Mouse (Mus musculus): ENCODE data around the gene Olfr1373.
"Not testable (repeated sequence)": the region's sequence is repeated elsewhere in the genome, so short reads cannot be mapped to it uniquely, and the experiment has no call there.

Olfr1373 gene

DNA sequence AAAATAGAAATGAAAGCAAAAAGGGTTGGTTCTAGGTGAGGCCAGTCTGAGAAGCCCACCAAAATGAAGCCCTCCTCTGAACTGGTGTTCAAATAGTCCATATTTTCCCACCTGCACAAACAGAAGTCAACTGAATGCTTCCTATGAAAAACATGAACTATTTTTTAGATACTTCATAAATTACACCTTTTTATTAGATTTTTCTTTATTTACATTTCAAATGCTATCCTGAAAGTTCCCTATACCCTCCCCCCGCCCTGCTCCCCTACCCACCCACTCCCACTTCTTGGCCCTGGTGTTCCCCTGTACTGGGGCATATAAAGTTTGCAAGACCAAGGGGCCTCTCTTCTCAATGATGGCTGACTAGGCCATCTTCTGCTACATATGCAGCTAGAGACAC is at the start of gene Olfr1373:
TSS of gene Olfr1373 (minus strand) at position 101 of the 400 bp plus-strand sequence.
- not testable (repeated sequence) for DNase-seq (ENCODE audit: low read depth, low spot score)

DNA sequence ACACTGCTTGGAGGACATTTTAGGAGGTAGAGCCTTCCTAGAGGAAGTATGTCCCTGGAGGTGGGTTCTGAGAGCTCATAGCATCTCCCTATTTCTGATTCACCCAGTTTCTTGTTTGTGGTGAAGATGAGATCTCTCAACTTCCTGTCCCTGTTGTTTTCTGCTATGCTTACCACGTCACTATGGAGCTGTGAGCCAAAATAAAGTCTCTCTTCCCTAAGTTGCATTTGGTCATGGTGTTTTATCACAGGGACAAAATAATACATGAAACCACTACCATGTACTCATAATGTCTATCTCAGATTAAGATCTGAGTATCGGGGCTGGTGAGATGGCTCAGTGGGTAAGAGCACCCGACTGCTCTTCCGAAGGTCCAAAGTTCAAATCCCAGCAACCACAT is 35.3 kb upstream of the Olfr1373 start:
- not testable (repeated sequence) for DNase-seq (ENCODE audit: low read depth, low spot score)

DNA sequence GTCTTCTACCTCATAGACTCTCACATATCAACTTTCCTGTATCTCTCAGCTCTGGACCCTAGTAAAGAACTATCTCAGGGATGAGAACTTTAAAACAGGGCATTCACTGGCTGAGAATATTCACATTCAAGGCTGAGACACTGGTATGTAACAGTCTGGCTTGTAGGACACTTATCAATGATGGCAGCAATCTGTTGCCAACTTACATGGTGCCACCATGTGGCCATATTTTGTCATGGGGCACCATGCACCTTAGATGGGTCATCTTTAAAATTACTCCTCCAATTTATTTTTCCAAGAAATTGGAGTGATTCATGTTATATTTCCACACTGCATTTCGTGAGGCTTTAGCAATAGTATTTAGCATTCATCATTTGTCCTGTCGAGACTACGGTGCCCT is 34.6 kb upstream of the Olfr1373 start:
- DNase-seq (ENCODE audit: low read depth, low spot score) = not testable (repeated sequence)

DNA sequence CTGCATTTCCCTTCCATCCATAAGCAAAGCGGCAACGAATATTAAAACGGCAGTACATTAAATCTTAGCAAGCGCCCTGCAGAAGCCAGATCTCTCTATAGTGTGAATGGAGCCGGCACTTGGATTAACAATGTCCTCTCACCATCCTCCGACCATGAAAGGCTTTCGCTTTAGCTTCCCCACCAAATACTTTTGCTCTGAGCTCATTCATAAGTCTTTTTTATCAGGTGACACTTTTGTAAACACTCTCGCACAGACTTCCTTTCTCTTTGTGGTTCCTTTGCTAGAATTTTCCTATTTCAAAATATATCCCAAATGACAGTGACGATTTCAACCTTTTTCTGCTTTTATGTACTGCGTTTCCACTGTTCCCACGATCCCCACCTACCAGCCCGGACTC is 23.1 kb upstream of the Olfr1373 start:
- DNase-seq (ENCODE audit: low read depth, low spot score) = no peak

DNA sequence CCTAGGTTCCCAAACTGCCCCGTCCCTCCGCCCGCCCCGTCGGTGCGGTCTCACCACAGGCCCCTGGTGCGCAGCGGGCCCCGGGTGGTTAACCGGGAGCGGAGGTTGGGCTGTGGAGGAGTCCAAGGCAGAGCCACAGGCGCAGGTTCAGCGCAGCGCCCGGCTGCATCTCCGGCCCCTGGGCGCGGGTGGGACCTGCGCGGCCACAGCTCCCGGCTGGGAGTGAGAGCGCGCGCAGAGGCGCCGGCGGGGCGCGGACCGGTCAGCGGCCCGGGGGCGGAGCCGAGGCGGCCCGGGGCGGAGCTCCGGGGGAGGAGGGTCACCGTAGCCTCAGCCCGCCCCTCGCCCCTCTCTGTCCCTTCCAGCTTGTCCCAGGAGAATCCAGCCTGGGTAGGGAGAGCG is 22.6 kb upstream of the Olfr1373 start:
- DNase-seq (ENCODE audit: low read depth, low spot score) = not testable (repeated sequence)

DNA sequence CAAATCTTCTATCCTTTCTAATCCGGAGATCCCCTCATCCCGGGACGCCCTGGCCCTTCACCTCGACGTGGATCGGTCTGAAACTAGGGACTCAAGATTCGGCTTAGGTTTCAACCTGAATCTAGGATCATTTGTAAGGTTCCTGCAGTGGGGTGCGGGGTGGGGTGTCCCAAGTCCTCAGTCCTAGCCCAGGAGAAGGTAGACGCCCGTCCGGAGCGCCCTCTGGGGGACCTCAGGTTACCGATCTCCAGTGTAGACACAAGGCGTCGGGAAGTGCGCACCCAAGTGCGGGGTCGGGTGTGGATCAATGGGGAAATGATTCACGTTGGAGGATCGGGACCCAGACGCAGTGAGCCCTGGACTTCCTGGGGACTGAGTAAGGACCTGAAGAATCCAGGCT is 21.8 kb upstream of the Olfr1373 start:
- DNase-seq (ENCODE audit: low read depth, low spot score) = no peak

DNA sequence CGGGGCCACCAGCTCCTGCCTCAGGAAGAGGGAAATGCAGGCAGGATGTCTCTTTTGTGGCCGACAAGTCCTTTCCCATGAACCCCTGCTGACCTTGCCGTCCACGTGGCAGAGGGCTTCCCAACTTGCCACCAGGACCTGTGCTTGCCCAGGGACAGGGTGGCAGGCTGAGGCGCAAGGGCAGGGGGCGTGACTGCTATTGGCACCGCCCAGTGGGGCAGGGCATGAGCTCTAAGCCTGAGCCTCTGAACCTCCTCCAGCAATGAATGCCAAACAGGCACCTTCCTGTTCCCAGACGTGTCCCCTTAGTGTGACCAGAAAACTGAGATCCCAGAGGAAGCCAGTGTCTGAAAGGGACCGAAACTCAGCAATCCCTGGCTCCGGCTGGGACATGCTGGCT is 18.6 kb upstream of the Olfr1373 start:
- no peak for DNase-seq (ENCODE audit: low read depth, low spot score)

DNA sequence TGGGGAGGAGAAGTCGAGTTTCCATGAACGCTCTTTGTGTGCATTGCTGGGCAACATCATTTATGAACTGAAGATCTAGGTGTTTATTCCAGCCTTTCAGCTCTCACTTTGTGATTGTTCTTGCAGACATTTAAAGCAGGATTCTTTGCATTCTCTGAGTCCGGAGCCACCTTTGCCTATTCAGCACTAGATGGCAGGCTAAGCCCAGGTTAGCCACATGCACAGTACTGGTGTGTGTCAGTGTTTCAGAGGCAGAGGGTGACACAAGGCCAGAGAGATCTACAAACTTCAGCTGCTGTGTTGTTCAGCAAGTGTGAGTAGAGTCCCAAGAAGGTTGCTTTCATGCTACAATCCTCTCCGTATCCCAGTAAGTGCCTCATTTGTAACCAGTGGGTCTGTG is 1.7 kb downstream of the Olfr1373 start:
- DNase-seq (ENCODE audit: low read depth, low spot score) = not testable (repeated sequence)

DNA sequence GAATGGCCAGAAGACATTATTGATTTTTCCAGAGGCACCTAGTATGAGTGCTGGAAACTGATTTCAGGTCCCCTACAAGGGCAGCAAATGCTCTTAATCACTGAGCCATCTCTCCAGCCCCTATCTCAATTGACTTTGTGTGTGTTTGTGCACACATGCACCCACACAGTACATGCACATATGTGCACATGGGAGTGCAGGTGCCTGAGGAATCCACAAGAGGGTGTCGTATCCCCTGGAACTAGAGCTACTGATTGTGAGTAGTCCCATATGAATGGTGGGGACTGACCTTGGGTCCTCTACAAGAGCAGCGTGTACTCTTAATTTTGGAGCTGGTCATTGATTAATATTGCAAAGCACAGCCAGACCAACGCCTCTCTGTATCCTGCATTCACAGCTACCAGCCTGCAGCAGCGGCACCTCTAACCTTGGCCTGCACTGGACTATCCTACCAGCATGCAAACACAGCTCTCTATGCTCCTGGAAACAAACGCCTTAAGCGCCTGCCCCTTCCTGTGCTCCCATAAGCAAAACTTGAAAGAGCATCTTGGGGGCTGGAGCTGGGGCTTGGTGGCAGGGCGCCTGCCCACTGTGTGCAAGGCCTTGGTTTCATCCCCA is 14.8 kb downstream of the Olfr1373 start:
- no peak for DNase-seq (ENCODE audit: low read depth, low spot score)

DNA sequence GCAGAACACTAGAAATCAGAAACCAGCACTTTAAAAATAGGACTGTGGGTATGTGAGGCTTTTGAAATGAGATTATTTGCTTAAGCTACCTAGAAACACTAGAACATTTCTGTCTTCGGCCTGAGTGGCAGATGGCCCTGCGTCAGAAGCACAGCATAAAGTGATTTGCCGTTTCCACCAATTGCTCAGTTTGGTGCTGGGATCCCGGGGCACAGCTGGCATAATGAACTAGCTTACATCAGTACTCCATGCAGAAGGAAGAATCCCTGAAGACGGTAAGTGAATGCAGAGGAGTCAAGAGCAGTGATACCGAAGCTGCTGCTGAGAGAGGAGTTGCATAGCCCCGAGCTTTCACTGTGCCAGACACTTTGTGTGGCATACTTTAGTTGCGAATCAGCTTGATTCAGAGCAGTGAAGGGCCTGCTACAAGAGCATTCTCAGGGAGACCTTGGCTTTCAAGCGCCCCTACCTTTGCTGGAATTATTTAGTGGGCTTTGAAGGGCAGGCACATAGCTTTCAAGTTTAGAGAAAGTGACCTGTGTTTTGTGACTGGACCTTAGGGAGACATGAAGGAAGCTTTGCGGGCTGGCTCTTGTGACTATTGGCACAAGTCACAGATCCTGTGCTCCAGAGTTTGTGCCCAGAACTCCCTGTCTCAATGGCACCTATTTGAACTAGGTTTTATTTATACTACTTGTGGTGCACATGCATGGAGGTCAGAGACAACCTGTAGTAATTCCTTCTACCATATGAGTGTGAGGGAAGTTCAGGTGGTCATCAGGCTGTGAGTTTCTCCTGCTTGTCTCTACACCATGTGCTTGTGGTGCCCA is 15.5 kb downstream of the Olfr1373 start:
- DNase-seq (ENCODE audit: low read depth, low spot score) = peak; percentile 23

DNA sequence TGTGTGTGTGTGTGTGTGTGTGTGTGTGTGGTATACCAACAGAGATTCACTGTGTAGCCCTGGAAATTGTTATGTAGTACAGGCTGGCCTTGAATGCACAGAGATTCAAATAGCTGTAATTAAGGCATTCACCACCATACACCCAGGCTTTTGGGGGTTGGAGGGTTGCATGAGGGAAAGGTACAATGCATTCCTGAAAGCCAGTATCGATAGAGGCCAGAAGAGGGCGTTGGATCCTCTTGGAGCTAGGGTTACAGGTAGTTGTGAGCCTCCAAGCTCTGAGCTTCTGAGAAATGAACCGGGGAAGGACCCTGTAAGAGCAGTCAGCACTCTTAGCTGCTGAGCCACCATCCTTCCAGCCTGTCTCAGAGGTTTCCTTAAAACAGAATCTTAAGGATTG is 16.2 kb downstream of the Olfr1373 start:
- no peak for DNase-seq (ENCODE audit: low read depth, low spot score)

DNA sequence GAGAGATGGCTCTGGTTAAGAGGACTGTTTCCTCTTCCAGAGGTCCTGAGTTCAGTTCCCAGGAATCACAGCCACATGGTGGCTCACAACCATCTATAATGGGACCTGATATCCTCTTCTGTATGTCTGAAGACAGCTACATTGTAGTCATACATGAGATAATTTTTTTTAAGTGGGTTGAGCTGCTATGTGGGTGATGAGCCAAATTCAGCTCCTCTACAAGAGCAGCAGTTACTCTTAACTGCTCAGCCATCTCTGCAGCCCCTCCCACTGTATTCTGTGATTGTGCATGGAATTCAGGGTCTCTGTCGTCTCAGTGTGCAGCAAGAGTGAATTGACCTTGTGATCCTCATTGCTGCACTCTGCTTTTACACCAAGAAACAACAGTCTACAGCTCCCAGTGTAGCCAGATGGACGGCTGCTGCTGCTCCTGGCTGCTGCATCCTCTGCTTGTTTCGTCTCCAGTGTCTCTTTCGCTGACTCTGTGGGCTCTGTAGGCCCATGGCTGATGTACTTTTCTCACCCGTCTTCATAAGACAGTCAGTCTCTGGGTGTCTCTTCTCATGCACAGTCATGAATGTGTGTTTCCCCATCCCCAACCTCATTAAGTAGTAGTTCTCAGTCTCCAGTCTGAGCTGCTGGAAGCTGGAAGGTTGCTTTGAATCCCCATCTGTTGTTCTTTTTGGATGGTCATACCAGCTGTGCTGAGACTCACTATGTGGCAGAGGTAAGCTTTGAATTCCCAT is 16.8 kb downstream of the Olfr1373 start:
- no peak for DNase-seq (ENCODE audit: low read depth, low spot score)

DNA sequence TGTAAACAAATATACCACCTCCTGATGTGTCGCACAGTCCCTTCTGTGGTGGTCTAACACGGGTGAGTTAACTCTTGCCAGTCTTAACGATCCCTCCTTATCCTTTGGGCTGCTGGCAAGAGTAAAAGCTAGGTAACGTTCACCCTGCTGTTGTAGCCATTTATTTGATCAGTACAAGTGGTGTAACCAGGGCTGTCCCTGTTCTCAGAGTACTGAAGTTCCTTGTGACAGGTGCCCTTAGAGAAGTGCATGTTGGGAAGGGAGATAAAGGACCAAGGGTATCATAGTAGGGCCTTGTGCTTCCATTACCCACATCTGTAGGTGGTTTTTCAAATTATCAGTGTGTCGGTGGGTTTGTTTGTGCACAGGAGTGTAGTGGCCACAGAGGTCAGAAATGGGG is 17.6 kb downstream of the Olfr1373 start:
- DNase-seq (ENCODE audit: low read depth, low spot score) = no peak

DNA sequence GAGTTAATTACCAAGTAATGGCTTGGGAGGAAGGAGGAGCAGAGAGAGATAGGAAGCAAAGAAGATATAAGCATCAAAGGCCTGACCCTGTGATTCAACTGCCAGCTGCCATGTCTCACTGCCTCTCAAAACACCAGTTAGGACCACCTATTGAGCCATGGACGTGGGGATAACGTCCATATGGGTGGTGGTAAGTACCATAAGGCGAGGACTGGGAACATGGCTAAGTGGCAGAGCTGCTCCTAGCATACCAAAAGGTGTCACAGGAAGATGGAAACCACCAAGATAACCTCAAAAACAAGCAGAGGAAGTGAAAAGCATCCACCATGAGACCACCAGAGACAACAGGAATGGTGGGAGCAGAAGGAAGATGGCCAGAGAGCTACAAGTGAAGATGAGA is 18.2 kb downstream of the Olfr1373 start:
- no peak for DNase-seq (ENCODE audit: low read depth, low spot score)

DNA sequence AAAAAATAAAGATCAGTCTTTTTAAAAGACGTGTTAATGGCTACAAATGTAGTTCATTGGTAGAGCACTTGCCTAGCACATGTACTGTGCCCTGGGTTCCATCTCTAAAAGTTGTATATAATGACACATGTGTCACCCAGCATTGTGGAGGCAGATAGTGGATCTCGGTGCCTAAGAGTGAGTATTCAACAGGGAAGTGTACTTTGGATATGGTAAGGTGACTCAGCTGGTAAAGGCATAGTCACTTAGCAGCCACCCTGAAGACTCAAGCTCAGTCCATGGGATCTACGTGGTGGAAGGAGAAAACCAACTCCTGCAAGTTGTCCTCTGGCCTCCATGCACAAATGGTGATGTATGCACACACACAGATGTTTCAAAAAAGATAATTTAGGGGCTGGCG is 20.9 kb downstream of the Olfr1373 start:
- no peak for DNase-seq (ENCODE audit: low read depth, low spot score)

DNA sequence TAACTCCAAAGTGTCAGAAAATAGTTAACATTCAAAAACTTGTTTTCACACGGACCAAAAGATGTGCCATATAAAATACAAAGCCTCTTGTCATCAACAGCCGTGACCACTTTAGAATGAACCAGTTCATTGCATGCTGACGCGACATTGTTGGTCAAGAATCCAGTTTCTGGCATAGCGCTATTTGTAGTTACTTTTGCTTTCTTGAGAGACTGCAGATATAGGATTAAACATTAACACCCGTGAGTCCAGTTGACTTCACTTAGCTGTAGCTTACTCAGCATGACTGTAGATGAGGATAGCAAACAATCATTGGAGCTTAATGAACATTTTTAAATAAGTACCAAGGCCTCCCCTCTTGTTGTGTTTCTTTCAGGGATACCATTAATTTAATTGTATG is 23.3 kb downstream of the Olfr1373 start:
- no peak for DNase-seq (ENCODE audit: low read depth, low spot score)

DNA sequence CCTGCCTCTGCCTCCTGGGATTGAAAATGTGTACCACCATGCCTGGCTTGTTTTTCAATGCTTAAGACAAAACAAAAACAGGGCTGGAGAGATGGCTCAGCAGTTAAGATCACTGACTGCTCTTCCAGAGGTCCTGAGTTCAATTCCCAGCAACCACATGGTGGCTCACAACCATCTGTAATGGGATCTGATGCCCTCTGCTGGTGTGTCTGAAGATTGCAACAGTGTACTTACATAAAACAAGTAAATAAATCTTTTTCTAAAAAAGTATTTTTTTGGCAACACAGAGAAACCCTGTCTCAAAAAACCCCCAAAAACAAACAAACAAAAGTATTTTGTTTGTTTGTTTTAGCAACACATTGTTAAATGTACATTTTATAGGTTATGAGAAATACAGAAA is 24.9 kb downstream of the Olfr1373 start:
- not testable (repeated sequence) for DNase-seq (ENCODE audit: low read depth, low spot score)

DNA sequence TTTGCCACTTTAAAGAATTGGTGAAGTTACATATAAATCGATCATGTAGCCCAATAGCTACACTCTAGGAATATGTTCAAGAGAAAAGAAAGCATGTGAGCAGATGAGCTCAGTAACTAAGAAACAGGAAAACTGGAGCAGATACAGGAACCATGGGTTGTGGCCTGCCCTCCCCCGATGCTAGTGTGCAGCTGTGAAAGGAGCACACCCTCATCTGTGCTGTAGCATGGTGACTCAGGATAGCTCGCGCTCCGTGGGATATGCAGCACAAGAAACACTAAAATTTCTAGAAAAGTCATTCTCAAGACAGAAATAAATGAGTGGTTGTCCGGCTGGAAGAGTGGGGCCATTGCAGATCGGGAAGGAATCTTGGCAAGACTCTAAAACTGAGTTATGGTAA is 28.2 kb downstream of the Olfr1373 start:
- no peak for DNase-seq (ENCODE audit: low read depth, low spot score)

DNA sequence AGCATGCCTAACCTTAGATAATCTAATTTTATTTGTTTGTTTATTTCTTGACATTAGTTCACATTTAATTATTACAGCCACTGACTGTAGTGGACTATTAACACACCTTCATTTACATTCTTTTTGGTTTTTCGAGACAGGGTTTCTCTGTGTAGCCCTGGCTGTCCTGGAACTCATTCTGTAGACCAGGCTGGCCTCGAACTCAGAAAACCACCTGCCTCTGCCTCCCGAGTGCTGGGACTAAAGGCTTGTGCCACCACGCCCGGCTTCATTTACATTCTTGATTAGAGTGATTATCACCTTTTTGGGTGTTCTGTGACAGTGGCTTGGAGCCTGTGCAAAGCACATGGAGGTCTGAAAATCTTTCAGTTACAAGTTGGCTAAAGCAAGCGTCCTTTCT is 29.2 kb downstream of the Olfr1373 start:
- DNase-seq (ENCODE audit: low read depth, low spot score) = not testable (repeated sequence)

DNA sequence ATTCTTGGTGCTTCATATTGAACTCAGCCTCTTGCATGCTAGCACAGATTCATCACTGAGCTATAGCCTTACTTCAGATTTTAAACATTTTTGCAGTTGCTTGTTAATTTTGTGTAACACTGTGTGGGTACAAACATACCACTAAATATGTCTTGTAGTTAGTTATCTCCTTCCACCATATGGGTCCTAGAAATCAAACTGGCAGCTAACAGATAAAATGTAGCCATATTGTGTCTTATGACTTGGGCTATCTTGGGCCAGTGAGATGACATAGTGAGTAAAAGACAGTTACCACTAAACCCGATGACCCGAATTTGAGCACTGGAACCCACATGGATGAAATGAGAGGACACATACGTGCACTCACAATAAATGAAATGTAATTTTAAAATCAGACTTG is 29.8 kb downstream of the Olfr1373 start:
- no peak for DNase-seq (ENCODE audit: low read depth, low spot score)

DNA sequence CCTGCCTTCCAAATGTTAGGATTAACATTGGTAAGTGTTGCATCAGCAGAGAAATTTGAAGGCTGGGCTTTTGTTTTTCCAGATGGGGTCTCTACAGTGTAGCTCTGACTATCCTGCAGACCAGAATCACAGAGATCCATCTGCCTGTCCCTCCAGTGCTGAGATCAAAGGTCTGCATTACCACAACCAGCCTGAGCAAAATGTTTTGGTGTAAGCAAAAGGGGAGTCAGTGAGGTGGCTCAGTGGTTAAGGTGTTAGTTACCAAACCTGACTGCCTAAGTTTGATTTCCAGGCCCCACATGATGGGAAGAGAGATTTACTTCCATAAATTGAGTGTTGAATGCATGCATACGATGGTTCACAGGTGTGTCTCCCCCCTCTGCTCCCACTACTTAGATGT is 35.9 kb downstream of the Olfr1373 start:
- DNase-seq (ENCODE audit: low read depth, low spot score) = no peak

DNA sequence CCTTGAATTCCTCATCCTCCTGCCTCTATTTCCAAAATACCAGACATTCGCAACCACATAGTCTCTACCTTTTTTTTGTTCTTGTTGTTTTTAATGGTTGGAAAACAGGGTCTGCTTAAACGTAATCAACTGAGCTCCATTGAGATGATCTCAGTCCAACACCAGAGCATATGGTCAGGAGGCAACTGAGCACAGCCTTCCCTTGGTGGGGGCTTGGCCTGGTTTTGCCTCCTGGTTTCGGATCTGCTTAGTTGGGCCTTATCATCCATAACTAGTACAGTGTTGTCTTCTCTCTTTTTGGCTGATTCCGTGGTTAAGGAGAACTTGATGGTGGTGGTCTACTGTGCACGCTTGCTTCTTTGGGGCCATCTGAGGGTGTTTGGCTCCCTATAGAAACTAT is 36.5 kb downstream of the Olfr1373 start:
- DNase-seq (ENCODE audit: low read depth, low spot score) = no peak

DNA sequence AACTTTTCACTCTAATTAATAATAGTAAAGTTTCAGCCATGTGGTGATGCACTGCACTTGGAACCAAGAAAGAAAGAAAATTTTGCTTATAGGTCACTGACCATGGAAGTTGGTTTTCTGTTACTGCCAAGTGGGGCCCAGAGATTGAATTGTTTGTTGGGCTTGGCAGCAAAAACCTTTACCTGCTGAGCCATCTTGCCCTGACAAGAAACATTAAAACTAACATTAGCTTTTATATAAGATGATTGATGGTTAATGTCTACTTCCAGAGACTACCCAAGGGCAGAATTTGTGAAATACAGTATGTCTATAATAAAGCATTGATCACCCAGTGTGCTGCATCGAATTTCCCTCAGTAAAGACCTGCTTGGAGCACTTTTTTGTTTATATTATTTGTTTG is 38.9 kb downstream of the Olfr1373 start:
- DNase-seq (ENCODE audit: low read depth, low spot score) = no peak
